Mouse (Mus musculus): ENCODE data around the gene Pop4. TPM values are rescaled to one million over a fixed set of nuclear protein-coding genes. Genes with fewer than 3 reads are reported as not detected.
"Not testable (repeated sequence)": the region's sequence is repeated elsewhere in the genome, so short reads cannot be mapped to it uniquely, and the experiment has no call there.

Pop4 gene
- polyA plus RNA-seq (2015; fragmentation: Nextera tagmentation; extraction: Ambion mirVana), result 25.3 and 27.6 TPM in 2 replicates

- H3K4me2 ChIP-seq (replicated peaks; ENCODE audit: low read depth), result peak within 1 kb of the TSS; percentile 81
- peak within 1 kb of the TSS; percentile 80 for H3K4me3 ChIP-seq (ENCODE audit: low read depth, low read length)
- H3K9ac ChIP-seq (ENCODE audit: low read length), result peak within 1 kb of the TSS; percentile 82
- H3K27ac ChIP-seq (replicated peaks), result peak within 1 kb of the TSS; percentile 77
- DNase-seq (ENCODE audit: low spot score) (peak; percentile 91), ATAC-seq (ENCODE audit: low FRiP score, low TSS enrichment) (peak; percentile 96)
- under 1% methylated on average over 38 of the region's 38 CpGs for WGBS
- no peaks in the 10 kb centered on the region for H3K27me3 ChIP-seq (ENCODE audit: control insufficient read depth, insufficient read depth, low read length)
- peak; percentile 21 for TF ChIP-seq CTCF (IDR thresholded peaks at IDR 0.05; ENCODE audit: low read depth)
- no peak for TF ChIP-seq EP300 (optimal IDR thresholded peaks at IDR 0.05)
- 0 out of 2 replicates have a peak, but pooled peaks cover 2% of the 10 kb centered on the region for H3K36me3 ChIP-seq (ENCODE audit: control insufficient read depth, insufficient read depth, low read length)
- H3K9me3 ChIP-seq (ENCODE audit: control insufficient read depth, low read length), result no peaks in the 10 kb centered on the region
- 0 out of 2 replicates have a peak, but pooled peaks cover 3% of the 10 kb centered on the region for H3K4me1 ChIP-seq (replicated peaks; ENCODE audit: control insufficient read depth, insufficient read depth)
These were observed at the start of gene Pop4 for GRCm38 (mm10) chr7:38270703-38271510. Gene Pop4 (minus strand): TSS chr7:38271423.

GRCm38 (mm10) chr7:38320641-38321040 is 49.4 kb upstream of the Pop4 start:
- TF ChIP-seq EP300 (optimal IDR thresholded peaks at IDR 0.05) (no peak), CTCF (IDR thresholded peaks at IDR 0.05; ENCODE audit: low read depth) (no peak)
- H3K27ac ChIP-seq (replicated peaks), result no peak overlapping the region
- no peaks in the 10 kb centered on the region for H3K36me3 ChIP-seq (ENCODE audit: control insufficient read depth, insufficient read depth, low read length)
- H3K9me3 ChIP-seq (ENCODE audit: control insufficient read depth, low read length), result no peaks in the 10 kb centered on the region
- DNase-seq (ENCODE audit: low spot score), result no peak
- H3K4me2 ChIP-seq (replicated peaks; ENCODE audit: low read depth), result no peak overlapping the region
- no peak overlapping the region for H3K4me3 ChIP-seq (ENCODE audit: low read depth, low read length)
- H3K27me3 ChIP-seq (ENCODE audit: control insufficient read depth, insufficient read depth, low read length), result no peaks in the 10 kb centered on the region
- 89% methylated on average over 2 of the region's 2 CpGs for WGBS
- no peak overlapping the region for H3K9ac ChIP-seq (ENCODE audit: low read length)
- H3K4me1 ChIP-seq (replicated peaks; ENCODE audit: control insufficient read depth, insufficient read depth), result no peaks in the 10 kb centered on the region
- ATAC-seq (ENCODE audit: low FRiP score, low TSS enrichment), result no peak

- not testable (repeated sequence) for ATAC-seq (ENCODE audit: low FRiP score, low TSS enrichment); H3K9ac ChIP-seq (ENCODE audit: low read length); H3K4me3 ChIP-seq (ENCODE audit: low read depth, low read length); H3K4me2 ChIP-seq (replicated peaks; ENCODE audit: low read depth); H3K36me3 ChIP-seq (ENCODE audit: control insufficient read depth, insufficient read depth, low read length); DNase-seq (ENCODE audit: low spot score); H3K27me3 ChIP-seq (ENCODE audit: control insufficient read depth, insufficient read depth, low read length); H3K27ac ChIP-seq (replicated peaks); H3K9me3 ChIP-seq (ENCODE audit: control insufficient read depth, low read length); H3K4me1 ChIP-seq (replicated peaks; ENCODE audit: control insufficient read depth, insufficient read depth)
- WGBS, result 21% methylated on average over 4 of the region's 4 CpGs
- peak; percentile 56 for TF ChIP-seq CTCF (IDR thresholded peaks at IDR 0.05; ENCODE audit: low read depth)
These were observed 11.0 kb upstream of the Pop4 start for GRCm38 (mm10) chr7:38282192-38282591.

GRCm38 (mm10) chr7:38272551-38272950 is 1.3 kb upstream of the Pop4 start:
- Histone ChIP-seq H3K4me1 (replicated peaks; ENCODE audit: control insufficient read depth, insufficient read depth) (0 out of 2 replicates have a peak, but pooled peaks cover 3% of the 10 kb centered on the region), H3K4me2 (replicated peaks; ENCODE audit: low read depth) (no peak overlapping the region), H3K27me3 (ENCODE audit: control insufficient read depth, insufficient read depth, low read length) (no peaks in the 10 kb centered on the region), H3K27ac (replicated peaks) (no peak overlapping the region), H3K9me3 (ENCODE audit: control insufficient read depth, low read length) (no peaks in the 10 kb centered on the region), H3K4me3 (ENCODE audit: low read depth, low read length) (no peak overlapping the region), H3K9ac (ENCODE audit: low read length) (no peak overlapping the region), H3K36me3 (ENCODE audit: control insufficient read depth, insufficient read depth, low read length) (0 out of 2 replicates have a peak, but pooled peaks cover 2% of the 10 kb centered on the region)
- TF ChIP-seq CTCF (IDR thresholded peaks at IDR 0.05; ENCODE audit: low read depth) (no peak), EP300 (optimal IDR thresholded peaks at IDR 0.05) (no peak)
- ATAC-seq (ENCODE audit: low FRiP score, low TSS enrichment) (no peak), DNase-seq (ENCODE audit: low spot score) (no peak)

- no peak overlapping the region for H3K27ac ChIP-seq (replicated peaks)
- TF ChIP-seq EP300 (optimal IDR thresholded peaks at IDR 0.05) (no peak), CTCF (IDR thresholded peaks at IDR 0.05; ENCODE audit: low read depth) (no peak)
- H3K4me2 ChIP-seq (replicated peaks; ENCODE audit: low read depth), result peak overlapping the region; percentile 81
- ATAC-seq (ENCODE audit: low FRiP score, low TSS enrichment), result no peak
- H3K9ac ChIP-seq (ENCODE audit: low read length), result peak overlapping the region; percentile 82
- no peaks in the 10 kb centered on the region for H3K9me3 ChIP-seq (ENCODE audit: control insufficient read depth, low read length)
- 8% methylated on average over 4 of the region's 4 CpGs for WGBS
- H3K27me3 ChIP-seq (ENCODE audit: control insufficient read depth, insufficient read depth, low read length), result no peaks in the 10 kb centered on the region
- H3K36me3 ChIP-seq (ENCODE audit: control insufficient read depth, insufficient read depth, low read length), result 0 out of 2 replicates have a peak, but pooled peaks cover 2% of the 10 kb centered on the region
- no peak for DNase-seq (ENCODE audit: low spot score)
- peak overlapping the region; percentile 80 for H3K4me3 ChIP-seq (ENCODE audit: low read depth, low read length)
- H3K4me1 ChIP-seq (replicated peaks; ENCODE audit: control insufficient read depth, insufficient read depth), result 0 out of 2 replicates have a peak, but pooled peaks cover 3% of the 10 kb centered on the region
These were observed 636 bp upstream of the Pop4 start for GRCm38 (mm10) chr7:38271859-38272258.

- 0% methylated on average over 11 of the region's 11 CpGs for WGBS
- Histone ChIP-seq H3K36me3 (ENCODE audit: control insufficient read depth, insufficient read depth, low read length) (0 out of 2 replicates have a peak, but pooled peaks cover 2% of the 10 kb centered on the region), H3K4me1 (replicated peaks; ENCODE audit: control insufficient read depth, insufficient read depth) (0 out of 2 replicates have a peak, but pooled peaks cover 3% of the 10 kb centered on the region), H3K9ac (ENCODE audit: low read length) (peak overlapping the region; percentile 82), H3K4me2 (replicated peaks; ENCODE audit: low read depth) (peak overlapping the region; percentile 81), H3K4me3 (ENCODE audit: low read depth, low read length) (peak overlapping the region; percentile 80), H3K27ac (replicated peaks) (peak overlapping the region; percentile 77; the same call in 1 of the 2 replicates), H3K9me3 (ENCODE audit: control insufficient read depth, low read length) (no peaks in the 10 kb centered on the region), H3K27me3 (ENCODE audit: control insufficient read depth, insufficient read depth, low read length) (no peaks in the 10 kb centered on the region)
- DNase-seq (ENCODE audit: low spot score) (no peak), ATAC-seq (ENCODE audit: low FRiP score, low TSS enrichment) (no peak)
- TF ChIP-seq CTCF (IDR thresholded peaks at IDR 0.05; ENCODE audit: low read depth) (no peak), EP300 (optimal IDR thresholded peaks at IDR 0.05) (no peak)
These were observed 238 bp upstream of the Pop4 start for GRCm38 (mm10) chr7:38271511-38271811.

Measured in stomach, postnatal 0 days (tissue).